Mouse (Mus musculus) heart, adult 18-20 months (tissue): ENCODE data around the gene Olfr1375. TPM values are rescaled to one million over a fixed set of nuclear protein-coding genes. Genes with fewer than 3 reads are reported as not detected.
"Not testable (repeated sequence)": the region's sequence is repeated elsewhere in the genome, so short reads cannot be mapped to it uniquely, and the experiment has no call there.

ENCODE experiments used
- DNase-seq, 2 experiments: peaks; one replicate each; pipeline ENCODE4 v3.0.0; 2021 to 2022; ENCODE audit warnings: mixed read lengths in 1 of 2
- long read RNA-seq, 2 experiments: library from polyadenylated mRNA; stranded (forward); transcript quantifications; one replicate each; pipeline ENCODE4 v2.0.0; 2021
- total RNA-seq, 2 experiments: library from RNA; stranded (reverse); gene quantifications; 2 replicates each; pipeline ENCODE4 v1.2.3; 2021

Olfr1375 gene
- total RNA-seq = not detected
- long read RNA-seq, experiment 1 = 0 reads
- long read RNA-seq, experiment 2 = 0 reads

DNA sequence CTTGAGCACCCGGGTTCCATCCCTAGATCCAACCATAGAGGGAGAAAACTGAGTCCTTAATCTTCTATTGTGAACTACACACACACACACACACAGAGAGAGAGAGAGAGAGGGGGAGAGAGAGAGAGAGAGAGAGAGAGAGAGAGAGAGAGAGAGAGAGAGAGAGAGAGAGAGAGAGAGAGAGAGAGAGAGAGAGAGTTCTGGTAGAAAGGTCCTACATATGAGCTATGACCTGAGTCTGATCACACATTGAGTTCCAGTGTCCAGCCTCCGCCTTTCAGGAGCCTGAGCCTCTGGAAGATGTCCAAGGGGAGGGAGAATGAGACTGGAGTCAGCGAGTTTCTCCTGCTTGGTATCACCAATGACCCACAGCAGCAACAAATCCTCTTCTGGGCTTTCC, at the start of gene Olfr1375:
Gene Olfr1375, plus strand, starts transcription at position 301 of the 400 bp plus-strand sequence.
- DNase-seq = not testable (repeated sequence)

DNA sequence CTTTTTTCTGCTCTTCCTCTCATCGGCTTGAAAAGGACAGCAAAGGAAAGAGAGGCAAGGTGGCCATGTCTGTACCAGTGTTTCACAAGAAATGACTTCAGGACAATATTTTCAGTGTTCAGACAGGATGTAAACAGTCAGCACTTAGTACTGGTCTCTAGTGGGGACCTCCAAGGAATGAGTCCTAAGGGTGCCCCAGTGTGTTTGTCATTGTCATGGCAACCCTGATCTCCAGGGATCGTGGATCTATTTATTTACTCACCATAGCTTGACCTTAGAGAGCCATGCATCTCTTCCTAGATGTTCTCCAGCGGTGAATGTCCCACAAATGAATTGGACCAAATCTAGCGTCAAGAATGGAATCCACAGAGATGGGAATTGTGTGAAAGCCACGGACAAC, 44.6 kb upstream of the Olfr1375 start, which contains the start of gene Olfr51:
Gene Olfr51, plus strand, starts transcription at position 301 of the 400 bp plus-strand sequence.
- no peak for DNase-seq

DNA sequence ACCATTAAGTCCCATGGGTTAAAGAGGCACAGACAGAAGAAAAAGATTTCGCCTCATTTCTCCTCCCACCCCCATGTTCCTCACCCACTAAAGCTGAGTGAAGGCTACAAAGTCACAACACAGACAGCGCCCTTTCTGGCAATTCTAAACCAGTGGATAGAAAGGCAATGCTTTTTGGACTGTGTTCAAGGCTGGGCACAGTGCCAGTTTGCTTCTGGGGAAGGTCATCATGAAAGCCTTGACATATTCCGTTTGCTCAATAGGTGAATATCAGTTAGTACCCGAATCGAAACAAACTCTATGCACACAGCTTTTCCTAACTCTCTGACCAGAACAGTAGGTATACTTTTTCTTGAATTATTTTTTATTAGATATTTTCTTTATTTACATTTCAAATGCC, 36.1 kb upstream of the Olfr1375 start:
- DNase-seq = peak; percentile 31 to 34

DNA sequence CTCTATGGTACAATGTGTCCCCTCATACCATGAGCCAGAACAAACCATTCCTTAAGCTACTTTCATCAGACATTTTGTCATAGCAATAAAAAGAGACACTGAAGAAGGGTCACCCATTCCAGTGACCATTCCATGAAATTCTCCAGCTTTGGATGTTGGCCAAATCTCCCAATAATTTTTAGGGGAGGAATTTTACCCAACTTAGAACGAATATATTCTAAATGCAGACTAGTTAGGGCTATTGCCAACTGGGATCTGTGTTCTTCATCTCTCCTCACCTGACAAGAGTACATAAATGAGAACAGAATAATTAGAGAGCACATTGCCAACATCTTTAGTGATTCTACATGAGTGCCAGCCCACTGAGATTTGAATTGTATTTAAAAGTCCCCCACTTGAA, 34.0 kb upstream of the Olfr1375 start, which contains the start of gene Olfr54:
Gene Olfr54, plus strand, starts transcription at position 301 of the 400 bp plus-strand sequence.
- DNase-seq = no peak

DNA sequence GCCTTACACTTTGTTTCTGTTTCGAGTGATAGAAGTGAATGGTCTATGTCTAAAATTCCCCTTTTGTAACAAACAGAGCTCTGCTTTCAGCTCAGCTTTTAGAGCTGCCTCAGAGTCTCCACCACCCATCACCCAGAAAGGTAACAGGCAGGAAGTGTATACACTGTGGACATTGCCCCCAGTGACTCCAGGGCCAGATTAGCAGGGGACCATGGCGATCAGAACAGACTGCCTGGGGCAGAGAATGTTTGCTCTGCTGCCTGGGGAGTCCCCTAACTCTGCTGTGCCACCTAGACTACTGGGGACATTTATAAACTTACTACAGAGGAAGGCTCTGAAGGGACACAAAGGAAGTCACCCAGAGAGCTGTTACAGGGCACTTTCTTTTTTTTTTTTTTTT, 31.6 kb upstream of the Olfr1375 start:
- DNase-seq = no peak

DNA sequence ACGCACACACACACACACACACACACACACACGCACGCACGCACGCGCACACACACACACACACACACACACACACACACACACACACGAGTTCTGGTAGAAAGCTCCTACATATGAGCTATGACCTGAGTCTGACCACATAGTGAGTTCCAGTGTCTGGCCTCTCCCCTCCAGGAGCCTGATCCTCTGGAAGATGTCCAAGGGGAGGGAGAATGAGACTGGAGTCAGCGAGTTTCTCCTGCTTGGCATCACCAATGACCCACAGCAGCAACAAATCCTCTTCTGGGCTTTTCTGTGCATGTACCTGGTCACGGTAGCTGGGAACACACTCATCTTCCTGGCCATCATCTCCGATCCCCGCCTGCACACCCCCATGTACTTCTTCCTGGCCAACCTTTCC, 21.1 kb upstream of the Olfr1375 start:
- DNase-seq = not testable (repeated sequence)

DNA sequence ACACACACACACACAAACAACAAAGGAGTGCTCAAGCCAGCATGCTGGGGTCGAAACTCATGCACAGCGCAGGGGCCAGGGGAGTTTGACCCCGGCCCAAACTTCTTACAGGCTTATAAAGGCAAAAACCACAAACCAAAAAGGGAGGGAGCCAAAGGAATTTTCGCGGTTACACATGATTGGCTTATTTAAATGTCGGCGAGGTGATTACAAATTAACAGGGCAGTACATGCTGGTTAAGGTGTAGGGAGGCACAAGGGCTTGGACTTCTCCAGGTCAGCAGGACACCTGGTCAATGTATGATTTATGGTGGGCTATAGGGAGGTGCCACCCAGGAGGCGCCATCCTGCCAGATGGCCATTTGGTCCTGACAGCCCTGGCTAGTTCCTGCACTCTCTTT, 18.5 kb upstream of the Olfr1375 start:
- not testable (repeated sequence) for DNase-seq

DNA sequence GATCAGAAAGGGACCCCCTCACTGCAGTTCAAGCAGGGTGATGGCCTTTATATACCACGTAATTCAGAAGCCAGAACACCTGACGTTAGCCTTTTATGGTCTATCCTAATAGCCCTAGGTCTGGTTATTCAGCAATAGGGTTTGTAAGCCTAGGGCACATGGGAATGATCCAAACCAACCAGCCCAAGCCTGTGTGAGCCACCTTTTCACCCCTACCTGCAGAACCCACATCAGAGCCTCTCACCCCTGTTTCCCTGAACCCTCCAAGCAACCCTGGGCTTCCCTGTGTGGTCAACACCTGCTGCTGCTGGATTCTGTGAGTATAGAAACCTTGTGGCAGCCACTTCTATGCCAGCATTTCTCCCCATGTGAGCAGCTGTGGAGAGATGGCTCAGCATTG, 17.7 kb upstream of the Olfr1375 start:
- no peak for DNase-seq

DNA sequence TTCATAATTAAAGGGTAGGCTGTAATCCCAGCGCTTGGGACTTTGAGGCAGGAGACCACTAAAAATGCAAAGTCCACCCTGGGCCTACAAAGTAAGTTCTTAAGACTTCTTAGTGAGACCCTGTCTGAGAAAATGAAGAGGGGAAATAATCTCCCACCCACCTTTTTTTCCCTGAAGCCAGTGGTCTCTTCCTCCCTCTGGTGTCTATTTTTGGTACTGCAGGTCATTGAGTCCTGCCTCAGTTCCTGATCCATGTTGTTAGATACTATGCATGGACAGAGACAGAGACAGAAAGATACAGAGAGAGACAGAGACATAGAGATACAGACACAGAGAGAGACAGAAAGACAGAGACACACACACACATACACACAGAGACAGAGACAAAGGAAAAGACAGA, 15.1 kb upstream of the Olfr1375 start:
- DNase-seq = peak; percentile 7 to 65

DNA sequence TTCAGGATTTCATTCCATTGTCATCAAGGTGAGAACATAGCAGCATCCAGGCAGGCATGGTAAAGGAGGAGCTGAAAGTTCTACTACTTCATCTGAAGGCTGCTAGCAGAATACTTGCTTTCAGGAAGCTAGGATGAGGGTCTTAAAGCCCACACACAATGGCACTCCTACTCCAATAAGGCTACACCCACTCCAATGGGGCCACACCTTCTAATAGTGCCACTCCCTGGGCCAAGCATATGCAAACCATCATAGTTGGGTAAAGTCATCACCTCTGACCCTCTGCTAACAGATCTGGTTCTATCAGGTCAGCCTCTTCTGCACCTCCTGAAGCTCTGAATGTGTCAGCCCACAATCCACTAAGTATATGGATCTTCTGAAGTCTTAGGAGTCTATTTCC, 13.8 kb upstream of the Olfr1375 start:
- DNase-seq = not testable (repeated sequence)

DNA sequence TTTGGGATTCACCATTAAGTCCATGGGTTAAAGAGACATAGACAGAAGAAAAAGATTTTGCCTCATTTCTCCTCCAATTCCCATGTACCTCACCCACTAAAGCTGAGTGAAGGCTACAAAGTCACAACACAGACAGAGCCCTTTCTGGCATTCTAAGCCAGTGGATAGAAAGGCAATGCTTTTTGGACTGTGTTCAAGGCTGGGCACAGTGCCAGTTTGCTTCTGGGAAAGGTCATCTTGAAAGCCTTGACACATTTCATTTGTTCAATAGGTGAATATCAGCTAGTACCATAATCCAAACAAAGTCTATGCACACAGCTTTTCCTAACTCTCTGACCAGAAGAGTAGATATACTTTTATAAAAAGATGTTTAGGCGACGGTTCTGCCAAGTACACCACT, 12.0 kb upstream of the Olfr1375 start:
- peak in 1 of 2 experiments; percentile 10 for DNase-seq

DNA sequence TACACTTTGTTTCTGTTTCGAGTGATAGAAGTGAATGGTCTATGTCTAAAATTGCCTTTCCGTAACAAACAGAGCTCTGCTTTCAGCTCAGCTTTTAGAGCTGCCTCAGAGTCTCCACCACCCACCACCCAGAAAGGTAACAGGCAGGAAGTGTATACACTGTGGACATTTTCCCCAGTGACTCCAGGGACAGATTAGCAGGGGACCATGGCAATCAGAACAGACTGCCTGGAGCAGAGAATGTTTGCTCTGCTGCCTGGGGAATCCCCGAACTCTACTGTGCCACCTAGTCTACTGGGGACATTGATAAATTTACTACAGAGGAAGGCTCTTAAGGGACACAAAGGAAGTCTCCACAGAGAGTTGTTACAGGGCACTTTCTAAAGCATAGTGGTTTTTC, 3.1 kb upstream of the Olfr1375 start:
- not testable (repeated sequence) for DNase-seq

DNA sequence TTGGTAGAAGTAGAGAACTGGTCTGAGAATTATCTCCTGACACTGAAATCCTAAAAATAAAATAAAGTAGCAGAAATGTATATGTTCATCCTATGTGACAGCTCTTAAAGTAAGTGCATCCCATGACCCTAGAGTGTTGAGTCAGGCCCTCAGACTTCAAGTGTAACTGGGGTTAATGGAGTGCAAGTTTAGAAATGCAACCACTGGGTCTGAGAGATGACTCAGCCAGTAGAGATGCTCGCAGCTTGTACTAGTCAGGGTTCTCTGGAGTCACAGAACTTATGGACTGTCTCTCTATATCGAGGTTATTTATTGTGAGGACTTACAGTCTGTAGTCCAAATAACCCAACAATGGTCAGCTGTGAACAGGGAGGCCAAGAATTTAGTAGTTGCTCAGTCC, 3.8 kb downstream of the Olfr1375 start:
- no peak for DNase-seq

DNA sequence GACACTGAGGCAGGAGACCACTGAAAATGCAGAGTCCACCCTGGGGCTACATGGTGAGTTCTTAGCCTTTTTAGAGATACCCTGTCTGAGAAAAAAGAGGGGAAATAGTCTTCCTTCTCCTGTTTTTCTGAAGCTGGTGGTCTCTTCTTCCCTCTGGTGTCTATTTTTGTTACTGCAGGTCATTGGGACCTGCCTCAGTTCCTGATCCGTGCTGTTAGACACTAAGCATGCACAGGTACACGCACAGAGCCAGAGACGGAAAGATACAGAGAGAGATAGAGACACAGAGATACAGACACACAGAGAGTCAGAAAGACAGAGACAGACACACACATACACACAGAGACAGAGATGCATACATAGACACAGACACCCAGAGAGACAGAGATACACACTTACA, 5.3 kb downstream of the Olfr1375 start:
- no peak for DNase-seq

DNA sequence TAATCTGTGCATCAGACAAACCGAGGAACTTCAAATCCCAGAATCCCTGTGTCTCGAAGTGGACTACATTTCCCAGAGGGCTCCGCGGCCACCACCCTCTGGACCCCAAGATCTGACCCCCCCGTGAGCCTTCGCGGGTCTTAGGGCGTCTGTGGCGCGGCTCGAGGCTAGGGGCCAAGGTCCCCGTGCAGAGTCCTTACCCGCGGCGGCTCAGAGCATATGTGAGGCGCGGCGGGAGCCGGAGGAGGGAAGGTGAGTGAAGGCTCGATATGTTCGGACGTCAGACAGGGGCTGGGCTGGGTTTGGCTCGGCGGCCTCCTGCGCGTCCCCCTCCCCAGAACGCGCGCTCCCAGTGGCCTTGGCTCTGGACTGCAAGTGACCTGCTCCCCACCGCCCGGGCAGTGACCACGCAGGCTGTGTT, 11.3 kb downstream of the Olfr1375 start, which contains the start of gene Zfp354a:
Gene Zfp354a, plus strand, starts transcription at position 107 of the 421 bp plus-strand sequence.
- DNase-seq = peak; percentile 70 to 82

DNA sequence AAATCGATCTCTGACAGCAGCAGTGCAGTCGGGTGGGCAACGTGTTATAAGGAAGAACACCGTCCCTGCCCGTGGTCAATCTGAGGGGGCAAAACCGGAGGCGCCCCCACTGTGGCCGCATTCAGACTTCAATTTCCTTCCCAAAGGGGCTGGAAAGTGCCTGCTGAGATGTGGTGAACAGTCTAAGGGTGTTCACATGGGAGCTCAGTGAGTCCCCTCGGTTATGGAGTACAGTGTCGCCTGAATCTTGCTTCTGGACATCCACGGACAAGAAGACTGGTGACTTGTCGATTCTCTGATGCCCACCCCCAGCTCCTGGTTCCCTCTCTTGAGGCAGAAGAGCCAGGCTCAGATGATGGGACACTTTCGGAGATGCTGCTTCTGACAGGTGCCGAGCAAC, 11.7 kb downstream of the Olfr1375 start:
- peak in 1 of 2 experiments; percentile 10 for DNase-seq

DNA sequence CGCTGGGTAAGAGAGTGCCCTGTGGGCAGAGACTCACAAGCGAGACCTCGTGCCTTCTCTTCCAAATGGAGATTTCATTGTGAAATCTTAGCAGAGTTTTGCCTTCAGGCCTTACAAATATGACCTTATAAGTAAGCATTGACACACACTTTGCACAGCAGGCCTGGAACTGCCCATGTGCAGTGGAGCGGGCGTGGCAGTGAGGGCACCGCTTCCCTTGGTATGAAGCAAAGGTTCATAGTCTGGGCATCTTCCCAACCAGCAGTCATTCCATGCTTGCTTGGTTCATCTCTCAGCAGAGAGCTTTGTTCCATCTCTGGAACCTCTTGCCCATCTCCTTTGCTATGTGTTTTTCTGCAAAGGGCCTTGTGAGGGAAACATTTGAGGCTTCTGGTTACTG, 13.1 kb downstream of the Olfr1375 start:
- DNase-seq = no peak

DNA sequence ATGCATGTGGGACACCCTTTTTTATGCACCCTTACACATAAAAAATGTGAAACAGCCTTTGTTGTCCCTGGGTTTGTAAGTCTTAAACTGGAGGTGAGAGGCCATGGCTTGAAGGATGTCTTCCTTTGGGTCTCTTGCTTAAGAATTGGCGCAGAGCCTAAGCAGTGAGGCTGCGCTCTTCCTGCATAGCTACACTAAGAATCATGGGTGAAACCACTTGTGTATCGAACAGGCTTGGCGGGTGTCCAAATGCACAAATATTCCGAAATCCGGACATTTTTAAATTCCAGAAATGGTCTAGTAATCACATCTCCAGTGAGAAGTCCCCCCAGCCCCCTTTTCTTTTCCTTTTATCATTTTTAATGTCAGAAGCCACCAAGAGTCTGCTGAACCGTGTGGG, 15.4 kb downstream of the Olfr1375 start:
- no peak for DNase-seq

DNA sequence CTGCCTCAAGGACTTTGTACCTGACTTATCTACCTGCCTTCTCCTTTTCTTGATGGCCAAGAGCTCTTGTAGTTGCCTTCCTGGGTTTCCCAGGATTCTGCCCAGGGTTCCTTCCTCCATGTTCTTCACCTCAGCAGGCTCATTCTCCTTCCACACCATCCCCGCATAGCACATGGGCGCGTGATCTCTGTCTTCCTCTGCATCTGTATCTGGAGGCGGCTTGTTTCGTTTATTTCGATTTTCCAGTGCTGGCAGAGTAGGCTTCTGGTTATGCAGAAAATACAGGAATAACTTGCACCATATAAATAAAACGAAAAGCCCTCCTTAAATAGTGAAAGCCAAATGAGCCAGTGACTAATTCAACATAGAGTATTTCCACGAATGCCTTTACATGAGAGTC, 15.9 kb downstream of the Olfr1375 start:
- DNase-seq = no peak

DNA sequence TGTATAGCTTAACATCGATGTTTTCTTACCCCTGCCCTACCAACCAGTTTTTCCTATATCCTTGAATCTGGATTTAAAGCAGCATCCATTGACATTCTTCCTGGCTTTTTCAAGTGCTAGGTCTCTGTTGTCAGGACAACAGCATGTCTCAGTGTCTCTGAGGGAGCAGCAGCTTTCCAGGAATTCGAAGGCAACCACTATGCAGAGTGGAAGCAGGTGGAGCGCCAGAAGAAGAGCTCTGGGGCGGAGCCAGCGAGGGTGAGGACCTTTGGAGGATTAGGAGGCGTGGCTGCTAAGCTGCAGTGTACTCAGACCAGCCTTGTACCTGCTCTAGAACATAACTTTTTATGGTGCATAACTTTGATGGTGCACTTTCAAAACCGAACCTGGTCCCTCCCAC, 36.6 kb downstream of the Olfr1375 start:
- DNase-seq = no peak

DNA sequence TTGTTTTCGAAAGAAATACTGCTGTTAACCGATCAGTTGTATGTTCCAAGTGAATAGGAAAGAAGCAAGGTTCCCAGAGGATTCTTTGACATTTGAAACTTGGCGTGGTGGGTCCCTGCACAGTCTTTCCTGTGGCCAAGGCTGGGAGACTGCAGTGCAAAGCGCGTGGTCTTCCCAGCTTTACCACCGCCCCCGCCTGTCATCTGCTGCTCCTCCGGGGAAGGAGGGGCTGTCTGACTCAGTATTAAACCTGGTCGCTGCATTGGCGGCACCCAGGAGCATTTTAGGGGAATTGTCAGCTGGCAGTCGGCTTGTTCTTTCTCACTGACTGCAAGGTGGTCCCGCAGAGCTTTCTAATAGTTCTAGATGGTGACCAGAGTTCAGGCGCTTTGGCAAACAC, 37.4 kb downstream of the Olfr1375 start:
- no peak for DNase-seq
